Mouse (Mus musculus): ENCODE results near the gene Mex3a.

DNA sequence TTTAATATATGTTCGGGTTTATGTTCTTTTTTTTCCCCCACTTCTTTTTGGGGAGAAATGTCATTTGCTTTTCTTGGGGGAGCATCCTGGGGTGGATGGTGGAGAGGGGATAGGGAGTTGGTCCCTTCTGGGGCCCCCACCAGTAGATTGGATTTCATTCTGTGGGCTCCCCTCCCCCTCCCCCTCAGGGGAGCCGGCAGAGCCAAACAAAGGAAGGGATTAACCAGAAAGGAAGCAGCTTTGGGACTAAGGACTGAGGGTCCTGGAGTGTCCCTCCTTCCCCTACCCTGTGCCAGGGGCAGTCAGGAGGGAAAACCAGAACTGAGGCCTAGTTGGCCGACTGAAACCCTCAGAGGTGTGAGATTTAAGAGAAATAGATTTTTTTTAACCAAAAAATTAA is 7.2 kb downstream of the Mex3a start:
- TF ChIP-seq CTCF (IDR thresholded peaks at IDR 0.05; ENCODE audit: low read depth) (no peak), EP300 (optimal IDR thresholded peaks at IDR 0.05) (no peak)

Data from stomach, postnatal 0 days (tissue).